Mouse (Mus musculus): ENCODE data around the gene Crxos.
"Not testable (repeated sequence)": the region's sequence is repeated elsewhere in the genome, so short reads cannot be mapped to it uniquely, and the experiment has no call there.

Crxos gene
- long read RNA-seq, experiment 1, partial matches to known transcripts = 0 of 1 reads
- long read RNA-seq, experiment 1, other reads (novel, unspliced or antisense) = 1 of 1 reads
- long read RNA-seq, experiment 2 = 0 reads

DNA sequence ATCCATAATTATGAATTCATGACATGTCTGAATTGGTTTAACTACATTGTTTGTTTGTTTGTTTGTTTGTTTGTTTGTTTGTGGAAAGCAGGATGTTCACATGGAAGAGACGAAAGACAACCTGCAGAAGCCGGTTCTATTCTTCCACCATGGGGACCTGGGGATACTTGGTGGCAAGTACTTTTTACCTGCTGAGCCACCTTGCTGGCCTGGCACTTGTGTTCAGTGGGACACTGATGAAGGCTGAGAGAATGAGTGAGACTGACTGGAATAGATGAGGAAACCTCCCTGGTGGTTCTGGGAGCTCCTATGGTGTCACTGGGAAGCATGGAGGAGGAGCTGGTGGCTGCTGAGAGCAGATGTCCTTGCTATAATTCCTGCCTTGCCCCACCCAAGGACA is at the start of gene Crxos:
TSS of gene Crxos (plus strand) at position 301 of the 400 bp plus-strand sequence.
- intact Hi-C loops (cut with DNase I) = no loop called here

DNA sequence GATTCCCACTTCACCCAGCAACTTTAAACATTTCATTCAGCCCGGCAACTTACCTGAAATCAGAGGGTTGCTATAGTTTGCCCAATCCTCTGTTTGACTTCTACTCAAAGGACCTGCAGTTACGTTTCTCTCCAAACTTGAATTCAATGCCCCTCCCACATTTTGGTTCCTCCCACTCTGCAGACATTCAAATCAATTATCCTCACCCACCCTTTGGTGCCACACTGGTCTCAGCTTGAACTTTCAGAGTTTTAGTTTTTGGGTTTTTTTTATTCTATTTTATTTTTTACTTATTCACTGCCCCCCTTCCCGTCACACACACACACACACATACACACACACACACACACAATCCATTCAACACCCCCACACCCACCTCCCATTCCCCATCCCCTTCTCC is 42.8 kb upstream of the Crxos start, which contains the start of gene Obox6:
TSS of gene Obox6 (minus strand) at position 101 of the 400 bp plus-strand sequence.
- intact Hi-C loops (cut with DNase I) = no loop called here

DNA sequence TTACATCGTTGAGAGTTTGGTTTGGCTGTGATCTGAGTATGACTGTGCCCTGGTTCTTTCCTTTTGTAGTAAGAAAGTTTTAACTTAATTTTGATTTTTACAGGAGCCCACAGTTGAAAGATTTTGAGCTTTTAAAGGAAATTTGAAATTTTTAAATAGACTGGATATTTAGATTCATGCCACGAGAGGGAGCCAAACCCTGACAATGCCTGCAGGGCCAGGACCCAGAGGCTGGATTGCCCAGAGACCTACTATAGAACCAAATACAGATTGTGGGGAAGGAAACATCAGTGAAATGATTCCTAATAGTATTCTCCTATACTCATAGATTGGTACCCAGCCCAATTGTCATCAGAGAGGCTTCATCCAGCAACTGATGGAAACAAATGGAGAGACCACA is 22.8 kb upstream of the Crxos start:
- intact Hi-C loops (cut with DNase I) = loop anchor here (5.0 kb wide), 1 partner anchor 53 kb away; no protein-coding TSS in a partner anchor

DNA sequence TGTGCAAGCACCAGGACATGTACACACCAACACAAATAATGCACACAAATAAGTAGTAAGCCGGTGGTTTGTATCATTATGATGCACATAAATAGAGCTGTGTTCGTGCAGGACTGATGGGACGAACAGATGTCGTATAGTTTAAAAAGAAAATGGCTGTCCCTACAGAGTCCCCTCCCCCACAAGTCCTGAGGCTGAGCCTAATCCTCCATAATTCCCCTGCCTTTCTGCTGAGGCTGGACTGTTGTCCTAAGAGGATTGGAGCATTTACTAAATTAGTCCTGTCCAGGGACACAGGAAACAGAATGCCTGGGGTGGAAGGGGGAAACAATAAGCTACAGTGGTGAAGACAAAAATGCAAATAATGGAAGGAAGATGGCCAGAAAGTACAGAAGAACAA is 18.3 kb upstream of the Crxos start:
- intact Hi-C loops (cut with DNase I) = no loop called here

DNA sequence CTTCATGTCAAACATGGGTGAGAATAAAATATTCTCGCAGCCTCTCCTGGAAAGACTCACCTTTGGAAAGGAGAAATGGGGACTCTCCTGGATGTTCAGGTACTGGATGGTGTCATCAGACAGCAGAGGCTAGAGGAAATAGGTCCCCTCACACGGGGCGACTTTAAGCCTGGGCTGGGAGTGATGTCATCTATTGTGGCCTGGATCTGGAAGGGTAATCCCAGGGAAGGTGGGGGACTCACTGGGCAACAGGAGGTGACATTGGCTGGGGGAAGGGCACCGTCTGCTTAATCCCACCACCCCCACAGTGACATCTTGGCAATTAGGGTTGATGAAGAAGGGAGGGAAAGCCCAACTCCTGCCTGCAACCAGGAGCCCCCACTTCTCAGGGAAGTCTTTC is 2.7 kb upstream of the Crxos start, which contains the start of gene Crx:
TSS of gene Crx (minus strand) at position 213 of the 400 bp plus-strand sequence.
- intact Hi-C loops (cut with DNase I) = no loop called here

DNA sequence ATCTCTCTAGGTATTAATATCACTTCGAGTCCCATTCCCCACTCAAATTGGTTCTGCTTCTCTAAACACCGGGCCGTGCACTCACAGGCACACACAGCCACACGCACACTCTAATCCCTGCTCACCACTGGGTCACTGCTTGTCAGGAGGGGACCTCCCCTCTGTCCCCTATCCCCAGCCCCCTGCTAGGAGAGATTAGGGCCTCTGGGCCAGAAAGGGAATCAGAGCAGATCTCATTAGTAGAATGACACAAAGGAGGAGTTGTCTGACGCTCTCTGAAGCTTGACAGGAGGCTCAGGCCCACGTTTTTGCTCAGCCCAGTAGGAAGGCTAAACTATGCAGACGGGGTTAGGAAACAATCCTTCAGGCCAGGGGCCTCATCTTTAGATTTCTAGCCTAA is 1.0 kb upstream of the Crxos start:
- intact Hi-C loops (cut with DNase I) = no loop called here

DNA sequence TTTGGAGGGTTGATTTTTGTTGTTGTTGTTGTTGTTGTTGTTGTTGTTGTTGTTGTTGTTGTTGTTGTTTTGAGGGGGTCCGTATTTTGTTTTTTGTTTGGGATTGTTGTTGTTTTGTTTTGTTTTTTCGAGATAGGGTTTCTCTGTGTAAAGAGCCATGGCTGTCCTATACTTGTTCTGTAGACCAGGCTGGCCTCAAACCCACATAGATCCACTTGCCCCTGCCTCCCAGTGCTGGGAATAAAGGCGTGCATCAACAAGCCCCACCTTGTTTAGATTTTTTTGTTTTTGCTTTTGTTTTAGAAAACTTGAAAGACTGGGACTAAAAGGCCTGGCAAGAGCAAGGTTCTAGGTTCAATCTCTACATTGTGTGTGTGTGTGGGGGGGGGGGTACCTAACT is 586 bp upstream of the Crxos start:
- intact Hi-C loops (cut with DNase I) = no loop called here

DNA sequence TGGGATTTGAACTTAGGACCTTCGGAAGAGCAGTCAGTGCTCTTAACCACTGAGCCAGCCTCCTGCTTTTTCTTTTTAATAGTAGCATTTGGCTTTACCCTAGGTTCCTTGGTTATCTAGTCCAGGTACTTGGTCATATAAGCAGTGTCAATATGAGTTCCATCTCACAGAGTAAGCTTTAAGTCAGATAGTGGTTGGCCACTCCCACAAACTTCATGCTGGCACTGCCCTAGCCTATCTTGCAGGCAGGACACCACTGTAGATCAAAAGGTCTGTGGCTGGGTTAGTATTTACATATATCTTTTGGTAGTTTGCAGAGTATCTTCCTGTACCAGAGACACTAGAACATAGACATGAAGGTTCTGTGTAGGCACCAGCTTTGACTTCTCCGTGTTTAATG is 1.7 kb downstream of the Crxos start:
- intact Hi-C loops (cut with DNase I) = no loop called here

DNA sequence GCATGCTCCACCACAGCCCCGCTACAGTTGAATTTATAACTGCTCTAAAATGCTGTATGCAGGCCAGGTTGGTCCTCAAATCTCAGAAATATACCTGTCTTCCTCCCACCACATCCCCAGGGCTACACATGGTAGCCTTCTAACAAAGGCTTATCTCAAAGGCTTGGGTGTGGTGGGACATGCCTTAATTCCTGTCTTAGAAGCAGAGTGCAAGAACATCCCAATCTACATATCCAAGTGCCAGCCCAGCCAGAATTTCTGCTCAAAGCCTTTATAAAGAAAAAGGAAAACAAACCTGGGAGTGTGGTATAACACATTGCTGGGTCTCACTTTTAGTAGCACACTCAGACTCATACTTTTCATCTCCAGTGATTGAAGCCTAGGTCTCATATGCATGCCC is 11.8 kb downstream of the Crxos start:
- intact Hi-C loops (cut with DNase I) = loop anchor here (1.0 kb wide), 1 partner anchor 11 kb away; no protein-coding TSS in a partner anchor

DNA sequence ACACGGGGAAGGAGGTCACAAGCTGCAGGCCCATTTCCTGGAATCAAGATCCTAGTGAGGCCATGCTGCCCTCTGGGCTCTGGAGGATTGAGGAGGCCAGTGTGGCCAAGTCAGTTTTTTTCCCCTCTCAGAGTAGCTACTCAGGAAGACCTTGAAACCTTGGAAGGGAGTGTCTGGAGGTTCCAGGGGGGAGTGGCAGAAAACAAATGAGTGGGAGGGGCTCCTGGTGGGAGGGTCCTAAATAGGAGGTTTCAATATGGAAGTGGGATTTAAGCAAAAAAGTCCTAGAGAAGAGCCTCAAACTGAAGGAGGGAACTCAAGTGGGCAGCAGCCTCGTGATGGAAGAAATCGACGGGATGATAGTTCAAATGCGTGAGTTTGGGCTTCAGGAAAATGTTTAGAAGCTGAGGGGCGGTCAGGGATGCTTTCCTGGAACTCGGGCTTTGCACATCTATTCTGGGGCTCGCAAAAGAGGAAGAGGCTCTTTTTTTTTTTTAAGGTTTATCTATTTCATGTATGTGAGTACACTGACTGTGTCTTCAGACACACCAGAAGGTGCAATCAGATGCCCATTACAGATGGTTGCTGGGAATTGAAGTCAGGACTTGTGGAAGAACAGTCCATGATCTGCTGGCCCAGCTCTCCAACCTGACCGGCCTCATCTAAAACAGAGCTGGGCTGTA is 19.1 kb downstream of the Crxos start:
- intact Hi-C loops (cut with DNase I) = no loop called here

DNA sequence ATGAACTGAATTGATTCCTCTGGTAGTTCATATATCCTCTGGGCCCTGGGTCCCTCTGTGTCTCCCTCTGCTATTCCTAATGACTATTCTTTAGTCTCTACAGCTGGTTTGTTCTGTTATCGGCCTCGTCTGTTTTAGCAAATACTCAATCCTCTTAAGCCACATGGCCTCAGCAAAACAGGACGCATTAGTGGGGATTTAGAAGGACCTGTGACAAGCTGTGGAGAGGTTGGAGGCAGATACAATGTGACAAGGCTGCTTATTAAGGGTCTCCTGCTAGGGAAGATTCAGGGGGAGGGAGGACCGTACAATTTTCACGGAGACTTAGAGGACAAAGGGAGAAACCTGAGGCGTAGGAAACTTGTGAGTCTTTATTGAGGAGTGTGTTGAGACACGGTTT is 23.4 kb downstream of the Crxos start:
- intact Hi-C loops (cut with DNase I) = loop anchor here (1.0 kb wide), 1 partner anchor 12 kb away; no protein-coding TSS in a partner anchor

DNA sequence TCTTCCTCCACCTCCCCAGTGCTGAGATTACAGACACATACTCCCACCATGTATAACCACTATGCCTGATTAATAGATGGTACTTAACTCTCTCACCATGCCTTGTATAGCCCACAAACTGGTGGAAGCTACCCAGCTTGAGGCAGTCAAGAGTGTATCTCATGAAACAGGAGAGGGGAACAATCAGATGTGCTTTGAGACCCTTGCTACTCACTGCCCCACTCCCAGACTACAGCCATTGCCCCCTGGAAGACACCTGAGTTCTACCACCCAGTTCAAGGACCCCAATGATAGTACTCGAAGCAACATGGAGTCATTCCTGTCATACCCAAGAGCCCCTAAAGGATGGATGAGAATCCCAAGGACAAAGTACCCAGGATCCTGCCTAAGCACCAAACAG is 24.2 kb downstream of the Crxos start:
- intact Hi-C loops (cut with DNase I) = no loop called here

DNA sequence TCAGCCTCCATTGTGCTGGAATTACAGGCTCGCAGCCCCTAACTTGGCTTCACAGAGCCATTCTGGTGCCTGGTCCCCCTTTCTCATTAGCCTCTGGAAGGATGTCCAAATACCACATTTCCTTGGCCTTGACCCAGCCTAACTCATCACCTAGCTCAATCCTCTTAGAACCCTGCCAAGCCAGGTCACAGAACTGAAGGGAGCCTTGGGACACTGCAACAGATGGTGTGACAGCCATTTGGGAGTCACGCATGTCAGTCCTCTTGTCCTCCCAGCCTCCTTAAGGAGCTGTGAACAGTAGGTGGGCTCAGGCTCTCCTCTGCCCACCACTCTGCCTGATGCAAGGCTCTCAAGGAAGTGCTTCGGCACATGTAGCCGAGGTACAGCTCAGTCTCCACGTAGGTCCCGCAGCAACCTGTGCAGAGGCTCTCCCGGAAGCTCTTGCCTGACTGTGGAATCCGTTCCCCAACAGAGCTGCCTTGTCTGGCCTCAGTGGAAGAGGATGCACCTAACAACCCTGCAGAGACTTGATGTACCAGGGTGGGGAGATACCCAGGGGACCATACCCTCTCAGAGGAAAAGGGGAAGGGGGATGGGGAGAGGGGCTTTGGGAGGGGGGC is 25.7 kb downstream of the Crxos start:
- intact Hi-C loops (cut with DNase I) = no loop called here

DNA sequence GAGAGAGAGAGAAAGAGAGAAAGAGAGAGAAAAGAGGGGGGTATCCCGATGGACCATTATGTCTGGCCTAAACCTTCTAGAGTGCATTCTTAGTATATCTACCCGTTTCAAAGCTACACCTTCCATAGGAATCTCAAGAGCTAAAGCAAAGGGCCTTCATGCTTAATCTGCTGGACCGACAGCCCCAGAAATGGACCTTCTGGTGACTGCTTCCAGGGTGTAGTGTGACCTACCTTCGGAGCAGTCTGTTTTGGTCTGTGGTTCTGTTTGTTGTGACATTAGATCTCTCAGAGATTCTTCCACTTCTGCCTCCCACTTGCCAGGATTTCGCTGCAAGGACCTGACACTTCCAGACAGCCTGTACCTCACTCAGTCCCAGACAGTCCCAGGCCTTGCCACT is 28.1 kb downstream of the Crxos start:
- intact Hi-C loops (cut with DNase I) = loop anchor here (5.0 kb wide), 1 partner anchor 53 kb away; no protein-coding TSS in a partner anchor

DNA sequence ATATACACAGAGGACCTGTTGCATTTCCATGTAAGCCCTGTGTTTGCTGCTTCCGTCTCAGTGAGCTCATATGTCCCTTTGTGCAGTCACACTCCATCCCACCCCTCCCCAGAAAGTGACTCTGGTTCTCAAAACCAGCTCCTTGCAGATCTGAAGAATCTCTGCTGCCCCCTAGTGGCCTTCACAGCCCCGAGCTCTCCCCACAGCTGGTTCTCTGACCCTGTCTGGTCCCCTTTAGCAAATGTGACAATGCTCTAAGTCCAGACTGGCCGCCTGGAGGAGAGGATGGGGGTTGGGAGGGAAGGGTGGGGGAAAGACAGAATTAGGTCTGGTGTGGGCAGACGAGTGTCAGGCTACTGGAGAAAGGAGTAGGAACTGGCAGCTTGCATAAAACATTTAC is 29.8 kb downstream of the Crxos start:
- intact Hi-C loops (cut with DNase I) = loop anchor here (5.0 kb wide), 1 partner anchor 55 kb away; no protein-coding TSS in a partner anchor

DNA sequence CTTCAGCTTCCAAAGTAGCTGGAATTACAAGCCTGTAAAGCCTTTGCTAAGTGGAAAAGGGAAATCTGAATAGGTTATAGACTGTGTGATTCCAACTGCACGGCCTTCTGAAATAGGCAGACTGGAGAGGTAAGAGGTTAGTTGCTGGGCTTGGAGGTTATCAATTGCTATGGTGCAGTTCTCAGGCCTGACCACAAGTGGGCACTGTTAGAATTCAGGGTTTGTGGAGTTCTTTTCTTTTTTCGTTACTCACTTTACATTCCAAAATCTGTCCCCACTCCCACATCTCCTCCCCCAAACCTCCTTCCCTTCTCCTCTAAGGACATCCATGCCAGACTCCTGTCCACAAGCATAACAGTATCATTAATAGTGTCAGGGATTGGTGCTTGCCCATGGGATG is 31.8 kb downstream of the Crxos start:
- intact Hi-C loops (cut with DNase I) = loop anchor here (5.0 kb wide), 1 partner anchor 57 kb away; no protein-coding TSS in a partner anchor

DNA sequence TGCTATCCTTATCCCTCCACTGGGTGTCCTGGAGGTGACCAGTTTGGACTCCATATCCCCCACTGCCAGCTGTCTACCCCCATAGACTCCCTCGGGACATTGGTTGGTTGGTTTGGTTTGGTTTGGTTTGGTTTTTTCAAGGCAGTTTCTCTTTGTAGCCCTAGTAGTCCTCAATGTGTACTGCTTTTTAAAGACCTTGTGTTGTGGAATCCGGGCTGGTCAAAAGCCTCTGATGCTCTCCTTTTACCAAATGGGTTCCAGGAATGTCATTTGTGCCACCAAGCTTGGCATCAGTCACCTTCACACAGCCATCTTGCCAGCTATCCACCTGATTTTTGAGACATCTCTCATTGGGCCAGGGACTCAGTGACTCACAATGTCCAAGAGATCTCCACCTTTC is 32.3 kb downstream of the Crxos start:
- intact Hi-C loops (cut with DNase I) = loop anchor here (5.0 kb wide), 1 partner anchor 57 kb away; no protein-coding TSS in a partner anchor

DNA sequence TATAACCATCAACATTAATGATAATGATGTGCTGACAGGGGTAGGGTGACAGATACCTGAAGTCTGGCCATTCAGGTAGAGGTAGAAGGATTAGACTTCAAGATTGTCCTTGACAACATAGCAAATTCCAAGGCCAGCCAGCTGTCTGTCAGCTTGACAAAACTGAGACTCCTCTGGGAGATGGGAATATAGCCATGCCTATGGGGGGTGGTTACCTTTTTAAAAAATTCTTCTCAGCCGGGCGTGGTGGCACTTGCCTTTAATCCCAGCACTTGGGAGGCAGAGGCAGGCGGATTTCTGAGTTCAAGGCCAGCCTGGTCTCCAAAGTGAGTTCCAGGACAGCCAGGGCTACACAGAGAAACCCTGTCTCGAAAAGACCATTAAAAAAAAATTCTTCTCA is 33.3 kb downstream of the Crxos start:
- intact Hi-C loops (cut with DNase I) = not testable (repeated sequence)

DNA sequence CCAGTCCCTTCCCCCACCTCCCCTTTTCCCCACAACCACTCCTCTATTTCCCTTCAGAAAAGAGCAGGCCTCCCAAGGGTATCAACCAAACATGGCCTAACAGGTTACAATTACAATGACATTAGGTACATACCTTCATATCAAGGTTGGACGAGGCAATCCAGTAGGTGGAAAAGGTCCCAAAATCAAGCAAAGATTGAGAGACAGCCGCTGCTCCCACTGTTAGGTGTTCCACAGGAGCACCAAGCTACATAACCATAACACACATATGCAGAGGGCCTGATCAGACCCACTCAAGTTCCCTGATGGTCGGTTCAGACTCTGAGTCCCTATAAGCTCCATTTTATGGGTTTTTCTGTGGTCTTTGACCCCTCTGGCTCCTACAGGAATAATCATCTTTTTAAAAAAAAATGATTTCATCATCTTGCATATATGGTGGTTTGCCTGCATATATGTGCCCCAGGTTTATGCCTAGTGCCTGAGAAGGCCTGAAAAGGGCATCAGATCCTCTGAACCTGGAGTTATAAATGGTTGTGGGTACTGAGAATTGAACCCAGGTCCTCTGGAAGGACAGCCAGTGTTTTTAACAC is 33.8 kb downstream of the Crxos start:
- intact Hi-C loops (cut with DNase I) = no loop called here

DNA sequence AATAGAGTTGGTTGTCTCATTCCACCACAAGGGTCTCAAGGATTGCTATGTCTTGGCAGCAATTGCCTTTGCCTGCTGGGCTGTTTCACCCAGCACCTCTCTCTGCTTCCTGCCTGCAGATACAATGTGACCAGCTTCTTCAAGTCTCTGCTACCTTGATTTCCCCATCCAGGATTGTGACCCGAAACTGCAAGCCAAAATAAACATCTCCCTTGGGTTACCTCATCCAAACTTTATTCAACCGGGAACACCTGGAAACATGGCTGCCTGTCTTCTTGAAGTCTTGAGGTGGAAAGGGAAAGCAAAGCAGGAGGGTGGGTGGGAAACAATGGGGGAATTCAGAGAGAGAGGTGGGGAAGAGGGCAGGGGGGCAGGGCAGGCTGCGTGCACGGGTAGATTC is 34.6 kb downstream of the Crxos start:
- intact Hi-C loops (cut with DNase I) = no loop called here

DNA sequence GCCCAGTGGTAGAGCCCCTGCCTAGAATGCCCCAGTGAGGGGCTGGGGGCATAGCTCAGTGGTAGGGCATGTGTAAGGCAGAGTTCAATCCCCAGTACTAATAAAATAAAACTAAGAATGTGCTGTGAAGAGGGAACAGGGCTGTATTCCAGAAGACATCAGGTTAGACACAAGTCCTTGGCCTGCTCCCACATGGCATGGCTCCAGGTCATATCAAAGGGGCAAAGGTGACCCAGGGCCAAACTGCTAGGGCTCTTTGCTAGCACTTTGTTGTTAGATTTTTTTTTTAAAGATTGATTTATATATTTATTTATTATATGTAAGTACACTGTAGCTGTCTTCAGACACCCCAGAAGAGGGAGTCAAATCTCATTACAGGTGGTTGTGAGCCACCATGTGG is 36.0 kb downstream of the Crxos start:
- intact Hi-C loops (cut with DNase I) = no loop called here

DNA sequence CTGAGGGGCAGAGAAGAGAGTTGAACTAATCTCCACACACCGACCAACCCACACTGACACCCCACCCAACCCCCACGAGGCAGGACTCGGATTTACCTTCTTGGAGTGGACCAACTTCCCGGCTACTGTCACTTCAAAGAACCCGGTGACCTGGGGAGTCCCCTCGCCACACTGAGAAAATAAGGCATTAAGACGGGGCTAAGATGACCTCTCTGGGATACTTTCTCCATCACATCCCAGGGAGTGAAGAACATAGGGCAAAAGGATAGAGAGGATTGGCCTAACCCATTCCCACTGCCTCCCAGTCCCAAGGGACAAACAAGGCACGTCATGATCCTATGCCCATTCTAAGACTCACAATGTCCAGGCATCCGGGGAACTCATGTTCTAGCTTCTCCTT is 37.5 kb downstream of the Crxos start:
- intact Hi-C loops (cut with DNase I) = no loop called here
